Mouse (Mus musculus): ENCODE measurements around the gene Mon2. TPM values are rescaled to one million over a fixed set of nuclear protein-coding genes. Genes with fewer than 3 reads are reported as not detected.

Gene Mon2
- total and polyA plus RNA-seq, 3 experiments, result 33.8 to 38.6 TPM; not detected in 1

DNA sequence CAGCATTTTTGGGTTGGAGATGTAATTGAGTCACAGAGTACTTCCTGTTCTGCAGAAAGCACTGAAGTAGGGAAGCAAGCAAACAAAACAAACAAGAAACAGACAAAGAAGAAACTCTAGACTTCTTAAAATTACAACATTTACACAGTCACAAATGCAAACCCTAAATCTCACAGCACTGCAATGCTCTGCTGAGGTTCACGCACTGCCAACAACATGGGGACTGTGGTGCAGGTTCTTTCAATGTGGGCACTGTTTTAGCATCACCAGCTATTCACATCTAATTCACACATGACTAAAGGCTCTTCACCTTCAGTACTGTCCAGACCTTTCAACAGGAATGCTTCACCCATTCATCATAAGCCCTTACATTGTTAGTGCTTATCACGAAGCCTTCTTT, 13.3 kb downstream of the Mon2 start:
- H3K79me2 ChIP-seq (ENCODE audit: control insufficient read depth, insufficient read depth, low read length, poor library complexity), result peaks cover 1% of the 10 kb centered on the region; the same call in 1 of the 2 replicates
- no peaks in the 10 kb centered on the region for H3K4me1 ChIP-seq (ENCODE audit: control insufficient read depth in 1 of 2, insufficient read depth in 2 of 2, low read length in 2 of 2)
- no peaks in the 10 kb centered on the region for H3K27me3 ChIP-seq (ENCODE audit: control insufficient read depth in 1 of 2, insufficient read depth in 2 of 2, low read length in 2 of 2)
- no peaks in the 10 kb centered on the region for H3K9me3 ChIP-seq (replicated peaks; ENCODE audit: insufficient read depth, low read length)
- no peak for DNase-seq (ENCODE audit: low read depth, low spot score)
- no peak overlapping the region for H3K9ac ChIP-seq (ENCODE audit: control insufficient read depth, low read depth, low read length, poor library complexity, severe bottlenecking)
- H3K36me3 ChIP-seq (ENCODE audit: control insufficient read depth in 1 of 2, insufficient read depth in 2 of 2, low read length in 2 of 2), result no peaks in the 10 kb centered on the region
- TF ChIP-seq TAL1 (IDR thresholded peaks at IDR 0.05; ENCODE audit: low read length) (no peak), MYC (IDR thresholded peaks at IDR 0.05; ENCODE audit: low read depth, low read length) (no peak), ELF1 (IDR thresholded peaks at IDR 0.05; ENCODE audit: low read depth, low read length) (no peak), ZMIZ1 (IDR thresholded peaks at IDR 0.05; ENCODE audit: low read depth, low read length) (no peak), BHLHE40 (IDR thresholded peaks at IDR 0.05; ENCODE audit: borderline replicate concordance, low read depth, low read length) (no peak), RCOR1 (IDR thresholded peaks at IDR 0.05; ENCODE audit: low read depth, low read length) (no peak), SIN3A (IDR thresholded peaks at IDR 0.05; ENCODE audit: low read length) (no peak), JUND (IDR thresholded peaks at IDR 0.05; ENCODE audit: low read depth, low read length) (no peak), CTCF (IDR thresholded peaks at IDR 0.05 in 2 of 3, conservative IDR thresholded peaks at IDR 0.05 in 1 of 3; ENCODE audit: control insufficient read depth in 1 of 3, insufficient read depth in 1 of 3, low read depth in 2 of 3, low read length in 3 of 3, poor library complexity in 1 of 3, severe bottlenecking in 1 of 3) (no peak), GATA1 (IDR thresholded peaks at IDR 0.05; ENCODE audit: low read depth, low read length) (no peak), HCFC1 (IDR thresholded peaks at IDR 0.05; ENCODE audit: low read depth, low read length) (no peak), POLR2AphosphoS2 (IDR thresholded peaks at IDR 0.05; ENCODE audit: low read length) (no peak)
- H3K27ac ChIP-seq (ENCODE audit: control insufficient read depth, low read depth, low read length), result no peak overlapping the region
- H3K4me3 ChIP-seq (ENCODE audit: control insufficient read depth in 1 of 2, insufficient read depth in 1 of 2, low read depth in 2 of 2, low read length in 2 of 2), result no peak overlapping the region

DNA sequence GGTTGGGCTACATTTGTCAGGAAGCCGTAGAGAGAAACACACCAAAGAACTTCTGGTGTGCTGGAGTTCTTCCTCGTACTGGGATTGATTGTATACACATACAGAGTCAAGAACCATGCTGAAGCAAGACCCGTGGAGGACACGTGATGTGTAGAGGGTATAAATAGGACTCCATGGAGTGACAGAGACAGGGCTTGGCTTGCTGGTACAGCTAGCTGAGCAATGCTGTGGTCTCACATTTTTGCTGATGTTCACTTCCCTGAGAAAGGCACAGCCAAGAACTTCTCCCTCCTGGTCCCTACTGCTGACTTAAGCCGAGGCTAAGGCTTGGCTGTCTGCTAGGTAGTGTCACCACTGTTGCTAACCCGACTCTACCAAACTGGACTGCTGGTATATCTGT, 15.5 kb downstream of the Mon2 start:
- no peak overlapping the region for H3K9ac ChIP-seq (ENCODE audit: control insufficient read depth, low read depth, low read length, poor library complexity, severe bottlenecking)
- no peak for TF ChIP-seq UBTF (IDR thresholded peaks at IDR 0.05; ENCODE audit: borderline replicate concordance, insufficient read depth, low read depth, low read length)
- TF ChIP-seq ZKSCAN1 (IDR thresholded peaks at IDR 0.05; ENCODE audit: low read depth, low read length), result no peak
- no peak for TF ChIP-seq MAX (IDR thresholded peaks at IDR 0.05; ENCODE audit: low read length)
- TF ChIP-seq ZMIZ1 (IDR thresholded peaks at IDR 0.05; ENCODE audit: low read depth, low read length), result no peak
- TF ChIP-seq POLR2AphosphoS5 (IDR thresholded peaks at IDR 0.05; ENCODE audit: borderline replicate concordance, low read depth, low read length), result no peak
- TF ChIP-seq TAL1 (IDR thresholded peaks at IDR 0.05; ENCODE audit: low read length), result no peak
- TF ChIP-seq NRF1 (IDR thresholded peaks at IDR 0.05; ENCODE audit: insufficient read depth, low read depth, low read length, poor library complexity, severe bottlenecking), result no peak
- no peak for TF ChIP-seq POLR2AphosphoS2 (IDR thresholded peaks at IDR 0.05; ENCODE audit: low read length)
- TF ChIP-seq CTCF (IDR thresholded peaks at IDR 0.05 in 2 of 3, conservative IDR thresholded peaks at IDR 0.05 in 1 of 3; ENCODE audit: control insufficient read depth in 1 of 3, insufficient read depth in 1 of 3, low read depth in 2 of 3, low read length in 3 of 3, poor library complexity in 1 of 3, severe bottlenecking in 1 of 3), result no peak
- no peak for TF ChIP-seq MYC (IDR thresholded peaks at IDR 0.05; ENCODE audit: low read depth, low read length)
- no peak for TF ChIP-seq ELF1 (IDR thresholded peaks at IDR 0.05; ENCODE audit: low read depth, low read length)
- no peak for TF ChIP-seq BHLHE40 (IDR thresholded peaks at IDR 0.05; ENCODE audit: borderline replicate concordance, low read depth, low read length)
- TF ChIP-seq MAZ (IDR thresholded peaks at IDR 0.05; ENCODE audit: low read depth, low read length), result no peak
- H3K4me1 ChIP-seq (ENCODE audit: control insufficient read depth in 1 of 2, insufficient read depth in 2 of 2, low read length in 2 of 2), result no peaks in the 10 kb centered on the region
- H3K27me3 ChIP-seq (ENCODE audit: control insufficient read depth in 1 of 2, insufficient read depth in 2 of 2, low read length in 2 of 2), result no peaks in the 10 kb centered on the region
- H3K4me3 ChIP-seq (ENCODE audit: control insufficient read depth in 1 of 2, insufficient read depth in 1 of 2, low read depth in 2 of 2, low read length in 2 of 2), result no peak overlapping the region
- no peaks in the 10 kb centered on the region; a peak in 1 of 4 replicates for H3K36me3 ChIP-seq (ENCODE audit: control insufficient read depth in 1 of 2, insufficient read depth in 2 of 2, low read length in 2 of 2)
- H3K79me2 ChIP-seq (ENCODE audit: control insufficient read depth, insufficient read depth, low read length, poor library complexity), result peaks cover 1% of the 10 kb centered on the region; the same call in 1 of the 2 replicates
- no peak for DNase-seq (ENCODE audit: low read depth, low spot score)
- H3K27ac ChIP-seq (ENCODE audit: control insufficient read depth, low read depth, low read length), result no peak overlapping the region
- no peaks in the 10 kb centered on the region for H3K9me3 ChIP-seq (replicated peaks; ENCODE audit: insufficient read depth, low read length)
